14 mouse cellular contexts compared by ENCODE assay signal in genomic region chr5:72259298-72259621, GRCm38 (mm10).
A peak's percentile ranks its signal among the peaks of the same experiment; 100 is the strongest.
DNase-seq lines count a peak whose midpoint lies in the region; ATAC-seq and TF ChIP-seq lines count a peak whose summit lies in the region.
"Had no signal": no experiment of that assay in that cellular context is flagged by ENCODE, and none has a peak within 500 bp of the region (broad histone marks: within the 10 kb centered on the region; RNA-seq: fewer than 3 reads in every experiment).

No protein-coding gene starts in this region.

- no peaks in the 10 kb centered on the region for H3K9me3 ChIP-seq in forebrain, embryonic 16.5 days (ENCODE audit: control insufficient read depth, low read length)
- no peaks in the 10 kb centered on the region for H3K9me3 ChIP-seq in forebrain, postnatal 0 days (ENCODE audit: low read length)
- no peaks in the 10 kb centered on the region for H3K9me3 ChIP-seq in midbrain, postnatal 0 days (ENCODE audit: low read length)
- H3K9me3 ChIP-seq in midbrain, embryonic 15.5 days = no peaks in the 10 kb centered on the region
- no peaks in the 10 kb centered on the region for H3K9me3 ChIP-seq in intestine, embryonic 16.5 days (ENCODE audit: control insufficient read depth, low read length)
- no peaks in the 10 kb centered on the region for H3K9me3 ChIP-seq in stomach, embryonic 16.5 days (replicated peaks; ENCODE audit: control insufficient read depth, low read length)
- H3K9me3 ChIP-seq: heart, embryonic 13.5 days had no signal

- 78% methylated on average over 3 of the region's 3 CpGs for WGBS in forebrain, embryonic 16.5 days
- 79% methylated on average over 3 of the region's 3 CpGs for WGBS in forebrain, postnatal 0 days
- 80% methylated on average over 3 of the region's 3 CpGs for WGBS in midbrain, postnatal 0 days
- WGBS in midbrain, embryonic 15.5 days = 76% methylated on average over 3 of the region's 3 CpGs
- WGBS in intestine, embryonic 16.5 days = 73% methylated on average over 3 of the region's 3 CpGs
- 63% methylated on average over 3 of the region's 3 CpGs for WGBS in stomach, embryonic 16.5 days

- no peak for DNase-seq in forebrain, postnatal 0 days
- DNase-seq in midbrain, postnatal 0 days (ENCODE audit: low spot score) = no peak
- no peak for DNase-seq in embryo, embryonic 10 days (ENCODE audit: low spot score)
- DNase-seq in embryo, embryonic 9.5 days (ENCODE audit: extremely low spot score) = no peak
- DNase-seq: B cell, adult 2 months; cerebellum, postnatal 25 days; kidney, adult 8-10 months; right cerebral cortex, adult 18-20 months had no signal

- no peak for TF ChIP-seq CTCF in forebrain, postnatal 0 days (IDR thresholded peaks at IDR 0.05; ENCODE audit: low read depth)
- no peak for TF ChIP-seq CTCF in midbrain, postnatal 0 days (IDR thresholded peaks at IDR 0.05)

- no peaks in the 10 kb centered on the region for H3K36me3 ChIP-seq in forebrain, embryonic 16.5 days (ENCODE audit: control insufficient read depth, insufficient read depth)
- H3K36me3 ChIP-seq in forebrain, postnatal 0 days (ENCODE audit: insufficient read depth) = no peaks in the 10 kb centered on the region
- H3K36me3 ChIP-seq in midbrain, postnatal 0 days (ENCODE audit: insufficient read depth, low read length) = no peaks in the 10 kb centered on the region
- H3K36me3 ChIP-seq in midbrain, embryonic 15.5 days (replicated peaks) = no peaks in the 10 kb centered on the region
- H3K36me3 ChIP-seq in intestine, embryonic 16.5 days (ENCODE audit: control insufficient read depth, insufficient read depth, low read length) = no peaks in the 10 kb centered on the region
- H3K36me3 ChIP-seq in stomach, embryonic 16.5 days (ENCODE audit: control insufficient read depth, insufficient read depth, low read length) = no peaks in the 10 kb centered on the region

- H3K9ac ChIP-seq in forebrain, embryonic 16.5 days (replicated peaks; ENCODE audit: low read depth, low read length) = no peak overlapping the region
- H3K9ac ChIP-seq in forebrain, postnatal 0 days = no peak overlapping the region
- no peak overlapping the region for H3K9ac ChIP-seq in midbrain, postnatal 0 days (replicated peaks; ENCODE audit: low read length, poor library complexity, severe bottlenecking)
- H3K9ac ChIP-seq in midbrain, embryonic 15.5 days = no peak overlapping the region
- H3K9ac ChIP-seq in intestine, embryonic 16.5 days (ENCODE audit: low read depth, low read length) = no peak overlapping the region
- no peak overlapping the region for H3K9ac ChIP-seq in stomach, embryonic 16.5 days (ENCODE audit: low read length)
- H3K9ac ChIP-seq: heart, embryonic 13.5 days had no signal

- no peak overlapping the region for H3K27ac ChIP-seq in forebrain, embryonic 16.5 days (ENCODE audit: low read length)
- no peak overlapping the region for H3K27ac ChIP-seq in forebrain, postnatal 0 days (ENCODE audit: low read depth, low read length)
- no peak overlapping the region for H3K27ac ChIP-seq in midbrain, postnatal 0 days (ENCODE audit: low read depth, low read length)
- H3K27ac ChIP-seq in midbrain, embryonic 15.5 days = no peak overlapping the region
- H3K27ac ChIP-seq in intestine, embryonic 16.5 days (ENCODE audit: low read length) = no peak overlapping the region
- no peak overlapping the region for H3K27ac ChIP-seq in stomach, embryonic 16.5 days (ENCODE audit: low read length)
- H3K27ac ChIP-seq: heart, embryonic 13.5 days had no signal

- ATAC-seq in forebrain, embryonic 16.5 days = 0 out of 2 replicates have a peak, but pooled peaks have one; percentile 8
- ATAC-seq in forebrain, postnatal 0 days = no peak
- ATAC-seq in midbrain, postnatal 0 days (ENCODE audit: low FRiP score) = peak; percentile 28; the same call in 1 of the 2 replicates
- ATAC-seq in midbrain, embryonic 15.5 days (replicated peaks) = no peak; the same call in 1 of the 2 replicates
- ATAC-seq in intestine, embryonic 16.5 days = peak; percentile 38; the same call in 1 of the 2 replicates
- peak; percentile 56; the same call in 1 of the 2 replicates for ATAC-seq in stomach, embryonic 16.5 days (ENCODE audit: insufficient read depth, low FRiP score)
- ATAC-seq: forebrain, embryonic 14.5 days had no signal

- no peak overlapping the region for H3K4me2 ChIP-seq in forebrain, embryonic 16.5 days (ENCODE audit: low read length)
- no peak overlapping the region for H3K4me2 ChIP-seq in forebrain, postnatal 0 days (ENCODE audit: low read depth)
- no peak overlapping the region for H3K4me2 ChIP-seq in midbrain, postnatal 0 days (ENCODE audit: low read depth, low read length, poor library complexity, severe bottlenecking)
- no peak overlapping the region for H3K4me2 ChIP-seq in midbrain, embryonic 15.5 days
- no peak overlapping the region for H3K4me2 ChIP-seq in intestine, embryonic 16.5 days (ENCODE audit: low read depth, low read length)
- no peak overlapping the region for H3K4me2 ChIP-seq in stomach, embryonic 16.5 days (ENCODE audit: low read depth, low read length)

- no peaks in the 10 kb centered on the region for H3K4me1 ChIP-seq in forebrain, embryonic 16.5 days (replicated peaks; ENCODE audit: control insufficient read depth, insufficient read depth, low read length)
- no peaks in the 10 kb centered on the region for H3K4me1 ChIP-seq in forebrain, postnatal 0 days (ENCODE audit: insufficient read depth)
- no peaks in the 10 kb centered on the region for H3K4me1 ChIP-seq in midbrain, postnatal 0 days (ENCODE audit: insufficient read depth, low read length)
- H3K4me1 ChIP-seq in midbrain, embryonic 15.5 days = no peaks in the 10 kb centered on the region
- no peaks in the 10 kb centered on the region for H3K4me1 ChIP-seq in intestine, embryonic 16.5 days (ENCODE audit: control insufficient read depth, insufficient read depth, low read length)
- H3K4me1 ChIP-seq in stomach, embryonic 16.5 days (ENCODE audit: control insufficient read depth, insufficient read depth, low read length) = 0 out of 2 replicates have a peak, but pooled peaks cover 3% of the 10 kb centered on the region

- no peaks in the 10 kb centered on the region for H3K27me3 ChIP-seq in forebrain, embryonic 16.5 days (replicated peaks; ENCODE audit: control insufficient read depth, insufficient read depth, low read length)
- H3K27me3 ChIP-seq in forebrain, postnatal 0 days (ENCODE audit: insufficient read depth, low read length) = no peaks in the 10 kb centered on the region
- H3K27me3 ChIP-seq in midbrain, postnatal 0 days (ENCODE audit: insufficient read depth, low read length) = no peaks in the 10 kb centered on the region
- H3K27me3 ChIP-seq in midbrain, embryonic 15.5 days (replicated peaks) = no peaks in the 10 kb centered on the region
- no peaks in the 10 kb centered on the region for H3K27me3 ChIP-seq in intestine, embryonic 16.5 days (replicated peaks; ENCODE audit: control insufficient read depth, insufficient read depth, low read length)
- H3K27me3 ChIP-seq in stomach, embryonic 16.5 days (ENCODE audit: control insufficient read depth, insufficient read depth, low read length) = no peaks in the 10 kb centered on the region
- H3K27me3 ChIP-seq: heart, embryonic 13.5 days had no signal

- H3K4me3 ChIP-seq in forebrain, embryonic 16.5 days (replicated peaks; ENCODE audit: low read length) = no peak overlapping the region
- H3K4me3 ChIP-seq in forebrain, postnatal 0 days (ENCODE audit: low read depth, low read length) = no peak overlapping the region
- H3K4me3 ChIP-seq in midbrain, postnatal 0 days (ENCODE audit: low read depth, low read length) = no peak overlapping the region
- H3K4me3 ChIP-seq in midbrain, embryonic 15.5 days = no peak overlapping the region
- no peak overlapping the region for H3K4me3 ChIP-seq in intestine, embryonic 16.5 days (ENCODE audit: low read length)
- H3K4me3 ChIP-seq in stomach, embryonic 16.5 days (replicated peaks; ENCODE audit: low read length) = no peak overlapping the region
- H3K4me3 ChIP-seq: heart, embryonic 13.5 days had no signal

Comparison
In these comparisons a context has a peak if more than half of its experiments do, and no peak if none do; other contexts are left out.
1. ATAC-seq: peak in forebrain, embryonic 16.5 days (single experiment), midbrain, postnatal 0 days (single experiment), intestine, embryonic 16.5 days (single experiment) and stomach, embryonic 16.5 days (single experiment); none in forebrain, postnatal 0 days (single experiment) and midbrain, embryonic 15.5 days (single experiment).